Mouse (Mus musculus) lung, postnatal 14 days (tissue): ENCODE measurements around the gene Lrrc8b.
A peak's percentile ranks its signal among the peaks of the same experiment; 100 is the strongest.

Experiments
- DNase-seq: peaks from one replicate; pipeline ENCODE4 v3.0.0; 2021

The Lrrc8b gene

DNA sequence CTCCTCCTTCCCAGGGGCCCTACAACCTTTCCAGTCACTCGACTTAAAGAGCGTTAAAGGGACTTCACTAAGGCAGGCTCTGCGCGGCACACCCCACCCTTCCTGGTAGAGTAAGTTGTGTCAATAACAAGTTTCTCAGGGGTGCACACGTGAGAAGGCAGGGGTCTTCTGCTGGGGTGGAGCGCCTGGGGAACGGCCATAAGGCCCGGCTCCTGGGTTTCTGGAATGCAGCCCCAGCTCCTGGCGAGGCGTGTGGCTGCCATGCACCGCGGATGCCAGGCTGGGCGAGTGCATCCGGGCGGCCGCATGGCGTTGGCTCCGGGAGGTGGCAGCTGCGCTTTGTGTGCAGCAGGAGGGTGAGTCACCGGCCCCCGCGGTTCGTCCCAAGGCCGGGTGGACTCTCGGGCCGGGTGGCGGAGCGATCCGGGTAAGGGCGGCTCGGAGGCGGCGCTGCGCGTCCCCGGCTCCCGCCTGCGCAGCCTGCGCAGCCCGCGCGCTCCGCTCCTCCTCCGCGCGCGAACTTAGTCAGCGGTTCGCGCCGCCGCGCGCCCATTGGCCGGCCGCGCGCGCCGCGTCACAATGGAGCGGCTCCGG, at the start of gene Lrrc8b:
Gene Lrrc8b (plus strand): TSS at position 578 of the 594 bp plus-strand sequence.
- peak; percentile 84 for DNase-seq

DNA sequence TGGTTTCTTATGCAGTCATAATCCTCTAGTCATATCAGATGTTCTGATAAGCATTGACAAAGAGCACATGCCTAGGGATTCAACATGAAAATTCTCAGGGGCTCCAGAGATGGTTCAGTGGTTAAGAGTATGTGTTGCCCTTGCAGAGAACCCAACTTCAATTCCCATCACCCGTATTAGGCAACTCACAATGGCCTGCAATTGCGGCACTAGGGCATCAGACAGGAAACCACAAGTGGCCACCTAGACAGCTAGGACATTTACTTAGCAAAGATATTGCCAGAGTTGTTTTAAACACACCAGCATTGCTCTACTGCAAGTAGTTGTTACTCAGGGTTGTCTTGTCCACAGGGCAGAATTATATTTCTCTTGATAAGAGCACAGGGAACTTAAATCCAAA, 34.1 kb upstream of the Lrrc8b start:
- no peak for DNase-seq

DNA sequence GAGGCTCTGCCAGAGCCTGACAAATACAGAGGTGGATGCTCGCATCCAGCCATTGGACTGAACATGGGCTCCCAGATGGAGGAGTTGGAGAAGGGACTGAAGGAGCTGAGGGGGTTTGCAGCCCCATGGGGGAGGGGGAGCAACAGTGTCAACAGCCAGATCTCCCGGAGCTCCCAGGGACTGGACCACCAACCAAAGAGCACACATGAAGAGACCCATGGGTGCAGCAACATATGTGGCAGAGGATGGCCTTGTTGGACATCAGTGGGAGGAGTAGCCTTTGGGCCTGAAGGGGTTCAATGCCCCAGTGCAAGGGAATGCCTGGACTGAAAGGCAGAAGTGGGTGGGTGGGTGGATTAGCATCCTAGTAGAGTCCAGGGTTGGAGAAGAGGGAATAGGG, 25.2 kb upstream of the Lrrc8b start:
- no peak for DNase-seq

DNA sequence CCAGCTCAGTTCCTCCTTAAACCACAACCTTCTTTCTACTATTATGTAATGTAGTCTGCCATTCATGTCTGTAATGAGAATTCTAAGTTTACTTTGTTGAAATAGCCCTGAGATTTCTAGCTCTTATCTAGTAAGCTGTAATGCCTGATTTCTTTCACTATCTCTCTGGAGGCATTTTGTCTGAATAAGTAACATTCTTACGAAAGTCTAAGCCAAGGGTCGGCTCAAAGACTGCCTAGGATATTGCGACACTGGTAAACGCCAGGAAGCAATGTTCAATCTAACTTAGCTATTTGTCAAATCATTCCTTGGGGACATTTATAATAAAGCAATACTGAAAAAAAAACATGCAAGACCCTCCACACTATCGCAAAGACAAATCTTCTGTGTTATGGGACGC, 21.8 kb upstream of the Lrrc8b start:
- no peak for DNase-seq

DNA sequence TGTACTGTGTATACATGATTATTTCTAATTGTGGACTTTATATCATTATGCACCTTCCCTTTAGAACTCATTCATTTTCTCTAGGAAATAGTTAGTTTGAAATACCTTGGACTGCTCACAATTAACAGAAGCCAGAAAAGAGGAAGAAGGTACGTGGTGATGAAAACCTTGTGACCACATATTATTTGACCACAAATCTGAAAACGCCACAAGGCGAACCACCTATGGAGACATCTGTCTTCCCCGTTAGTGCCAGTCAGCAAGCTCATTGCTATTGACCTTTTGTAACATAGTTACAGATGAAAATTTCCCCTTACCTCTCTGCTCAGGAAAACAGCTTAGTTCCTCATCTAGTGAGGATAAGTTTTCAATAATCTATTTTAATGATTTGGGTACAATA, 20.4 kb upstream of the Lrrc8b start:
- DNase-seq = no peak

DNA sequence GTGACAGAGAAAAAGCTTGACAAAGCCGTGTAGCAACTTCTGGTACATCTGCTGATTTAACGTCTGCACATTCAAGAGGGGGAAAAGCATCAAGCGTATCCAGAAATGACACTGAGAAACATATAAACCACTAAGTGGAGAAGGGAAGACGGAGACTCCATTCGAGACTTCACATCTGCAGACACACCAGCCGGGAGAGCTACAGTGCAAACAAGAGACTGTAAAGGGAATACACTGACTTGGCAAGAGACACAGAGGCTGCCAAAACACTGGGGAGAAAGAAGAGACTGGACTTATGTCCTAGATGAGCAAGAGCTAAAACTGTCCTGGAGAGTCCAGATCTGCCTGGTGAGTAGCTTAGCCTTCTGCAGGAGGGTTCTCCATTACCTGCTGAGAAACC, 16.6 kb upstream of the Lrrc8b start:
- DNase-seq = no peak

DNA sequence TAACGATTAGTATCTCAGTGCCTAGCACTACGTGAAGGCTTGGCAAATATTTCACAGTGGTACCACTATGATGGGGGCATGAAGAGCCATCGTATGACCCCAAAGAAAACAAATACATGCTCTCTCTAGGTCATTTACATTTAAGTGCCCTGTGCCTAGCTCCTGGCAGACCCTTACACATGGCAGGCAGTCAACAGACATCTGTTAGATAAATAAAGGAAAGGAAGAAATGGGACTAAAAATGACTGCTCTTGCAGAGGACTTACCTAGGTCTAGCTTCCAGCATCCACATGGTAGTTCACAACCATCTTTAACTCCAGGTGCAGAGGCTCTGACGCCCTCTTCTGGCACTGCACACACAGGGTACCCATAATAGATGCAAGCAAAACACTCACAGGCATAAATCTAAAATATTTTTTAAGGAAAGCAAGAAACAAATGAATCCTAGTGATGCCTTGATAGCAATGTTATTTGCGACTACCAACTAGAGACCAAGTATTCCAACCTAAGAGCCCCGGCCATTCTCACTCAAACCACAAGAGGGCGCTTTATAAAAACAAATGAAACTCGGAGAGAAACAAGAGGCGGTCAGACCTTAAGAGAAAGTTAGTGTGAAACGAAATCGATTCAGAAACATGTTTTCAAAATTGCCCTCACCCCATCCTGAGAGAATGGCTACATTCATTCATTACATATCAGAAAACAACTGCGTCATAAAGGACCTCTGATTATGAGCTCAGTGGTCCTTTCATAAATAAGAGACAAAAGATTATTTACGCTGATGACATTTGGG, 15.7 kb upstream of the Lrrc8b start:
- DNase-seq = peak; percentile 77

DNA sequence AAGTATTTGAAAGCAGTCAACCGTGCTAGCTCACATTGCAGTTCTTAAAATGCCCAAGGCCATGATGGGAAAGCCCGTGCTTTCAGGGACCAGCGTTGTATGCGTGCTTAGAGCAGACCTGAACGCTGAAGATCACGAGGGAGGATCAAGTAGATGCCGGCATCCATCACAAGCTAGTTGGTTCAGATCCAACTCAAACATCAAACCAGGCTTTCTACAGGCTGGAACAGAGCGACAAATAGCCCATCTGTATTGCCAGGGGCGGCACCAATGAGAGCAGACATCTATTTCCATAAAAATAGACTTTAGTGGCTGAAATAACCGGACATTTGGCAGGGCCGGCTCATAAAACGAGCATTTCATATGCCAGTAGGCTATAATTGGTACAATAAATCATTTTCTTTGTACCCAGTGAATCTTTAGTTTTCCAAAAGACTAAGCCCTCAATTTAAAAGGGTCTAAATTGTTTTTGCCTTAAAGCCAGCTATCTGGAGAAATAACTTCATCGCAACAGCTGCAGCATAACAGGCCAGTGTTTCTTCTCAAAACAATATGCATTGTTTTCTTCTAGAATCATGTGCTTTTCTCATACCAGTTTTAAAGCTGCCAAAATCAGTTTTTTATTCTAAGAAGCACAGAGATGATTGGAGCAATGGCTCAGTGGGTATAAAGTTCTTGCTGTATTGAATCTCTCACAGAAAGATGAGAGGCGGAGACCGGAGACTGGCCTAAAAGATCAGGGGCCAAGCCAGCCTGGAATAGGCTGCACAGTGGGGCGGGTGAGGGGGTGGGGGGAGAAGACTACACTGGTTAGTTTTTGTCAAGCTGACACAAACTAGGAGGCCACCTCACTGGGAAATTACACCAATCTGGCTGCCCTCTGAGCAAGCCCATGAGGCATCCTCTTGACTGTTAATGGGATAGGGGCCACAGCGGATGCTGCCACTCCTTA, 14.9 kb upstream of the Lrrc8b start:
- DNase-seq = no peak

DNA sequence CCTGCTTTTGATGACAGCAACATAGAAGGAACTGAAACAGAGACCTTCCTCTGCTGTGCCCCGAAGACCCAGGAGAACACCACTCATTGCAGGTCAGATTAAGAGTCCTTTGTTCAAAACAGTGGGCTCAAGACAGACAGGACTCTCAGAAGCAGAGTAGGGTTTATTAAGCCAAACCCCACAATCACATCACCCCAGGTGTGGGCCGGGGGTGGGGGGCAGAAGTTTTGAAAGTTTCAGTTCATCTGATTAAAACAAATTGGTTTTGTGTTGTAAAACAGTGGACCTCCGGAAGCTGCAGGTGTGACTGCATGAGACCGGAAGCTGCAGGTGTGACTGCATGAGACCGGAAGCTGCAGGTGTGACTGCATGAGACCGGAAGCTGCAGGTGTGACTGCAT, 14.0 kb upstream of the Lrrc8b start:
- no peak for DNase-seq

DNA sequence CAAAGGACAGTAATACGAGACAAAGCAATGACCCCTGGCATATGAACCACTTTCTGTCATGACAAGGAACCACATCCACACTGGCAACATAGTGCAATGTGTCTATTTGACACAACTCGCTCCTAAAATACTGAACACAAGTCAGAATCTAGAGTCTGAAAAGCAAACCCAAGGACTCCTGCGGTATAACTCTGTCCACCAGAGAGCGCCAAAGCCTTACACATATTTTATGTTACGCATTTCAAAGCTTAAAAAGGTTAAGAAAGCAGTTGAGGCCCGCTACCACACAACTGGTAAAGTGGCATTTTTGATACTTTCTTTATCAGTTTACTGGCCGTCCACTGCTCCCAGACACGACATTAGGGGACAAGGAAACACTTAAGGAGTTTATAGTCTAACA, 10.6 kb upstream of the Lrrc8b start:
- peak; percentile 88 for DNase-seq

DNA sequence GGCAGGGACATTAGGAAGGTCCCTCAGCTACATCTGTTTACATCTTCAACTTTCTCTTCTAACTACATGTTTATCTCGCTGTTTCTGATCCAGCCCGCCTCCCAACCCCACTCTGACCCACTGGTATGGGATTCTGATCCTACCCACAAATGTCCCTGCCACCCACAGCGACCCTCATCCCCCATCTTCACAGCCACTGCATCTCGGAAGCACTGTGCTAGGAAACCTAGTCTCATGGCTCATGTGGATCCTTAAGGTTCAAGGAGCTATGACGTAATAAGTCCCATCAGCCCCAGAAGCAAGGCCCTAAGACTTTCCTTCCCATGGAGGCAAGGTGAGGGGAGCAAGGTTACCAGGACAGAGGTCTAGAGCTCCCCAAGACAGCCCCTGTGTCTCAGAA, 7.9 kb upstream of the Lrrc8b start:
- DNase-seq = no peak

DNA sequence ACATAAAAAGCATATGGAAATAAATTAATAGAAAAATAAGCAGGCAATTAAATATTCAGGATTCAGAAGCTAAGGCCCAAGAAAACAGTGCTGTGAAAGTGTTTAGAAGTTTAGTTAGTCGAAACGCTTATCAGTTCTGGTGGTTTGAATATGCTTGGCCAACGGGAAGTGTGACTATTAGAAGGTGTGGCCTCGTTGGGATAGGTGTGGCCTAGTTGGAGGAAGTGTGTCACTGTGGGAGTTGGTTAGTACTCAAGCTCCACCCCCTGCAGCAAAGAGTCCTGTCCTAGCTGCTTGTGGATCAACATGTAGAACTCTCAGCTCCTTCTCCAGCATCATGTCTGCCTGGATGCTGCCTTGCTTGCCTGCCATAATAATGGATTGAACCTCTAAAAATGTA, 6.5 kb upstream of the Lrrc8b start:
- DNase-seq = no peak

DNA sequence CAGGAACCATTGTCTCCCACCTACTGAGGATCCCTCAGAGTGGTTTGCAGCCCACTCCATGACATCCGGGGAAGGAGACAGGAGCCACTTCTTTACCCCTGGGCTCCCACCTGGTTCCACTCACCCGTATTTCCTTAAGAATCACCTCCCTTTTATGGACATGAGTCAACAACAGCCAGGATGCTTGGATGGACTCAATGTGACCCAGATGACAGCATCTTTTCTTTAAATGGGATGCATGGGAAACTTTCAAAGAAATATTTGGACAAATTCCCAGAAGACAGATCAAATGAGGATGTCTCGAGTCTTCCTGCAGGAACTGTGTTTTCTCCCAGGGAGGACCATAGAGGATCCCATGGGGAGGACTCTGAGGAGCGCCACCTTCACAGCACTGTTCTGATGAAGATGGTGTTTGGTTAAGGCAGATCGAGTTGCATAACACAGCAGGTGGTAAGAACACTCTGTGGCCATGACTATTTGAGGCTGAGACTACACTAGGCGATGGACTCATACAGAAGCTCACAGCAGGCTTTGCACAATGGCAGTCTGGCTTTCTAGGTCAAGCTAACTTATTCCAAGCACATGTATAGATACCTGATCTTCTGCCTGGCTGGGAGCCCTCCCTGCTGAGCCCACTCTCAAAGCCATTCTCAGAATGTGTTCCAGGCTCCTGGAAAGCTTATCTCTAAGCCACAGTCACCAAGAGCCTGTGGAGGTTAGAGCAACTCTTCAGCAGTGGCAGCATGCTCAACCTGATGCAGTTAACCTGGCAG, 4.9 kb upstream of the Lrrc8b start:
- no peak for DNase-seq

DNA sequence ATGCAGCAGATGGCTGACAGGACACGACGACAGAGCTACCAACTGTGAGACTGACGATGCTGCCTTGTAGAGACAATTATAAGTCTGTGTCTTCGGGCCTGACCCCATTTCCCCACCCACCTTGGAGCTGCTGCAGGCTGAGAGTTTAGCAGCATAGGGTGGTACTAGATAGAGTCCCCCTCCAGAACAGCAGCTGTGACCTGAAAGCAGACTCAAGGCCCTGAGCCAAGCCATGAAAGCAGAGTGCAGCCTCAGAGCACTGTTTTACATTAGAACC, 4.3 kb upstream of the Lrrc8b start:
- no peak for DNase-seq

DNA sequence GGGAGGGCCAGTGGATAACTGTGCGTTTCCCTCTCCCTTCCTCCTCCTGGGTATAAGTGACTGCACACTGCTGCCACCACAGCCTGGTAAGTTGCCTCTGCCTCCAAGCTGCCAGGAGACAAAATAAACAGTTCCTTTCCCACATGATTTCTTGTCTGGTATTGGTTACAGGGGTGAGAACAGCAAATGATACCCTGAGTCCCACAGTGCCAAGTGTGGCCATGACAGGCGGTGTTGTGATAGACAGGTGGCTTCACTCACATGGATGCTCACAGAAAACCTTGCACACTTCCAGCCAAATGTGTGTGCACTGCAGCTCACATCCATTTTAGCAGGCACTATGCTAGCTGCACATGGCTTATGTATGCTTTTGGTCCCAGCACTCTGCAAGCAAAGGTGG, 3.8 kb upstream of the Lrrc8b start:
- no peak for DNase-seq

DNA sequence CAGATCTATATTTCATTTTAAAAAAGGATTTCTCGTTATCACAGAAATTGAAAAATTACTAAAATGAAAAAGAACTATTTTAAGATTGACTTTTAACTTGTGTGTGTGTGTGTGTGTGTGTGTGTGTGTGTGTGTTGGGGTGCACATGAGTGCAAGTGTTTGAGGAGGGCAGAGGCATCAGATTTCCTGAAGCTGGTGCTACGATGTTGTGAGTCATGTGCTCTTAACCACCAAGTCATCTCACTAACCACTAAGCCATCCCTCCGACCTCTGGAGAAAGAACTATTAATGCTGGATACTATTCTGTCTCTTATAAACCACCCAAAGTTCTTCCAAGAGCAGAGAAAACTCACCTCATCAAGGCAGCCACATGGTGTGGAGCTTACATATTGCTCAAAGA, 2.9 kb upstream of the Lrrc8b start:
- DNase-seq = no peak

DNA sequence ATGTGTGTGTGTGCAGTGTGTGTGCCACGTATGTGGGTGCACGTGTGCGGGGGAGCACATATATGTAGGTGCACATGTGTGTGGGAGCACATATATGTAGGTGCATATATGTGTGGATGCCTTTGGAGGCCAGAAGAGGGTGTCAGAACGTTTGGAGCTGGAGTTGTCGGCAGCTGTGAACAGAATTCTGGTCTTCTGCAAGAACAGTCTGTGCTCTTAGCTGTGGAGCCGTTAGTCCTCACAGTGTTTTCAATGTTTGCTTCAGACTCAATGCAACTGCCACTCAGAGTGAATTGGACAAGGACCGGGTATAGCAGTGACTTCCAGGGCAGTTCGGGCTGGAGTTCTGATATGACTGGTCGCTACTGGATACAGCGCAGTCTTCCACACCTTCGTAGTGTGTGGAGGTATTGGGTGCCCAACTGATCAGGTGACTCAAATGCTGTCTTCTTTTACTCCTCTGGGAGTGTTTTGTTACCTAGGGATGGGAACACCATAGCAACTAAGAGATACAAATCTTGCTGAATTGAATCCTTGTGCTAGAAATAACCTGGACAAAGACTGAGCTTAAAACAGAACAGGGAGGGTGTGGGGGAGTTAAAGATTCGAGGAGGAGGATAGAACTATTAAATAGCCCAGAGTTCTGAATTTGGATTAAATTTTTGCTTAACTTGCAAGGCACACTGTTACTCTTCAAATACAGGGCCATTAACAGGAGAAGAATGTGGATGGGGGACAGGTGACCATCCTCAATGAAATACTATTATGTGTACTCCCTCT, 1.0 kb upstream of the Lrrc8b start:
- DNase-seq = no peak

DNA sequence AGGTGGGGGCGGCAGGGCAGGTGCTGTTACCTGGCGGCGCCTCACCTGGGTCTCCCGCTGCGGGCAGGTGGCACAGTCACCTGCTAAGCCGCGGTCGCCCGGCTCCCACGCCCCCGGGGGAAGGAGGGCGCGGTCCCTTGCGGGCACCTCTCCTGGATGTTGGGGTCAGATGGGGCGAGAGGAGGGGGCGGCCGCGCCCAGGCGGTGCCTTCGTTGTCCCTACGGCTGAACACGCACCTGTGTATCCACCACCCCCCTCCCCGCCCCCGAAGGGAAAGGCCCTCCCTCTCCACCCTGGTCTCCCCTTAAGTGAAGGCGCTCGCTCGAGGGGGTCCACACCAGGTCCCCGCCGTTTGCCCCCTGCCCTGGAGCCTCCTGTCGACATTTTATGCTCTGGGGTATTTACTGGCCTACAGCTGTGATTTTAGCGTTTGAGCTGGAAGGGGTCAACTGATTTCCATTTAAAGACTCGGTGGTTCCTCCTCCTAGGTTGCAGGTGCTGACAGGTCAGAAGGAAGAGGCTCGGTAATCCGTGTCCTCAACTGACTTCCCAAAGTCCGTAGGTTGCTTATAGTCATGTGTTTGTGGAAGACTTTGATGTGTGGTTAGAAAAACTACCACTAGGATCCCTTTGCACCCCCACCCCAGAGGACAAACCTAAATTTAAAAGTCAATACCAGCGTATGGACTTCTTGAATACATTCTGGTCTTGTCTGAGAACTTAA, 538 bp downstream of the Lrrc8b start:
- no peak for DNase-seq

DNA sequence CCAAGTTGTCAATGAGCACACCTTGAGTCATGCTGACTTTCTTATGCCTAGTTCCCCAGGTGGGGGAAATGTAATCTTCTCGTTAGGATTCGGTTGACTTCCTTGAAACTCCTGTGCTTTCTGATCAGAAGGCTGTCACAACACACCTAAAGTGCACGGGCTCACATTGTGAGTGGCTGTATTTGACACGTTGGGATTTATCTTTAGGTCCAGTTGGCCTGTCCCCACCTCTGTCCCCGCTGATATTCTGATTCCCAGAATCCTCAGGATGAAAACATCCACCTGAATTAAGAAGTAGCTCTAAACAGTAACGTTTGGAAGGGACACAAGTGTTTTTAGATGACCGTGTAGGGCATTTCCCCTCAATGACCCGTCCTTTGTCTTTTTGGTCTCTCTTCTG, 1.6 kb downstream of the Lrrc8b start:
- DNase-seq = no peak

DNA sequence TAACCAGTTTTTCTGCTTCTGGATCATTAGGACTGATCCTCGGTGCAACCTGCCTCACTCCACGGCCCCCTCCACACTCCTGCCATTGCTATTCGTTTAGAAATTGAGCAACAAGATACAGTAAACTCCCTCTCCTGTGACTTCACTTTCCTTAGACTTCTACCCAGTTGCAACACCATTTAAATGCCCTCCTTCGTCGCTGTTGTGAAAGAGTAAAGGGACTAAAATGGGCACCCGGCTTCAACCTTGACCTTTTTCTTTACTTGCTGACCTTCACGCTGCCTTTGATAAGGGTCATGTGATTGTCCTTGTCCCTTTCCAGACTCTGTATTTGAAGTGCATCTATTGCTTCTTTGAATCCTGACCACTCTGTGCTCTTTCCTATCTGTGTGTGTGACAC, 2.8 kb downstream of the Lrrc8b start:
- DNase-seq = no peak

DNA sequence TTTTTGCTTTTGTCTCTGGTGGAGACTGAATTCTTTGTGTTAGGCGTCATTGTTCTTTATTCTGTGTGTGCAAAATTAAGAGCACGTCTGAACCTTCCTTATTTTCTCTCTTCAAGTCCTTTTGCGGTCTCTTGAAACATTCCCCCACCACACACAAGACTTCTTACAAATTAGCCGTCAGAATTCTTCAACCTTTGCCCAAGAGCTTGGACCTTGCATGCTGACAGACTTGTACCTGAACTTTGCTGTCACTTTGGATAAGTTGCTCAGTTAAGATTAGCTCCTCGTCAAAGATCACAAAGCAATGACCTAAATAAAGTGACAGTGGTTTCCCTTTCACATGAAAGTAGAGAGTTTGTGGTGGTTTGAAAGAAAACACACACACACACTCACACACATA, 3.3 kb downstream of the Lrrc8b start:
- no peak for DNase-seq

DNA sequence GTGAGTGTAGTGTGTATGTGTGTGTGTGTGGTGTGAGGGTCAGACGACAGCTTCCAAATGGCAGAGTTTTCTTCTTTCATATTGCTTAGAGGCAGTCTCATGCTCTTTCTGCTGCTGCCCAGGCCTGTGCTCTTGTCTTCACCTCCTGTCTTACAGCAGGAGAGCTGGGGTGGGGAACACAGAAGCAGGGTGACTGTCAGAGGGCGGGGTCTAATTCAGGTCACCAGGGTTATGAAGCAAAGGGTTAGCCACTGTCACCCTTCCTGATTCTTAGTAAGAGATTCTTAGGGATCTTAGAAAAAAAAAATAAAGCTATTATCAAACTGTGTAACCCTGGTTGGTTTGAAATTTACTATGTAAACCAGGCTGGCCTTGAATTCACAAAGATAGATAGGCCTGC, 10.0 kb downstream of the Lrrc8b start:
- DNase-seq = no peak
